Mouse (Mus musculus) forebrain, embryonic 12.5 days (tissue): ENCODE data around the gene Slc4a4. TPM values are rescaled to one million over a fixed set of nuclear protein-coding genes. Genes with fewer than 3 reads are reported as not detected.
"Not testable (repeated sequence)": the region's sequence is repeated elsewhere in the genome, so short reads cannot be mapped to it uniquely, and the experiment has no call there.

Experiments
- ATAC-seq: fragments of 200-750 bp; cut with Nextera tagmentation; 2 replicates; pipeline ENCODE4 v1.8.0; 2017; ENCODE audit warnings: moderate TSS enrichment; ENCODE audit not compliant: low FRiP score
- H3K27ac ChIP-seq: fragments of 300-500 bp; sonication (generic); 2 replicates; pipeline ENCODE4 v1.5.1; 2016; ENCODE audit warnings: mild to moderate bottlenecking
- H3K27me3 ChIP-seq: fragments of 300-500 bp; sonication (generic); 2 replicates; pipeline ENCODE4 v1.6.1; 2016; ENCODE audit warnings: mild to moderate bottlenecking
- H3K36me3 ChIP-seq: fragments of 300-500 bp; sonication (generic); replicated peaks from 2 replicates; pipeline ENCODE4 v1.6.1; 2016; ENCODE audit warnings: mild to moderate bottlenecking
- H3K4me1 ChIP-seq: fragments of 300-500 bp; sonication (generic); 2 replicates; pipeline ENCODE4 v1.6.1; 2016
- H3K4me2 ChIP-seq: fragments of 300-500 bp; sonication (generic); 2 replicates; pipeline ENCODE4 v1.6.1; 2016; ENCODE audit warnings: mild to moderate bottlenecking, moderate library complexity
- H3K4me3 ChIP-seq: fragments of 300-500 bp; sonication (generic); replicated peaks from 2 replicates; pipeline ENCODE4 v1.5.1; 2016; ENCODE audit warnings: mild to moderate bottlenecking
- H3K9ac ChIP-seq: fragments of 300-500 bp; sonication (generic); 2 replicates; pipeline ENCODE4 v1.6.1; 2016; ENCODE audit warnings: mild to moderate bottlenecking
- H3K9me3 ChIP-seq: fragments of 300-500 bp; sonication (generic); 2 replicates; pipeline ENCODE4 v1.6.1; 2016
- WGBS: fragments of 180-500 bp; shearing (Covaris S2); methylation state at CpG from one replicate; pipeline ENCODE4 v1.1.7; 2016; 5-methylcytosine and 5-hydroxymethylcytosine counted together
- polyA plus RNA-seq: library from polyadenylated mRNA; unstranded; fragments of >200 nt; fragmentation: Nextera tagmentation; extraction: Ambion mirVana; gene quantifications from 2 replicates; pipeline ENCODE4 v1.2.1, GENCODE M21; 2016

Slc4a4 gene
- polyA plus RNA-seq, 1 experiment from 2014 or later, result 2.3 TPM

DNA sequence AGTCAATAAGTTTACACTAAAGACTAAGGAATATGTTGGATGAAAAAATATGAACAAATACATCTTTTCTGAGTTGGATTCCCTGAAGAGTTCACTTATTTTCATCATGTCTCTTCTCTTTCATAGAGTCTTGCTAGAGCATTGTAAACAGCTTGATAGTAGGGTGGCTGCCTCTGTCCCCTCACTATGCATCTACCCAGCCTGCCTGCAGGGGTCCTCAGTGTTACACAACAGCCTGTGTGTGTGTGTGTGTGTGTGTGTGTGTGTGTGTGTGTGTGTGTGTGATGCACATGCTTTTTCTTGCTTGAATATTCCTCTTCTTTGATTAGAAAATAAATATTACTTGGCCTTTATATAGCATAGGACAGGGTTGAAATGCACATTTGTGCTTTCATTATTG lies 84.9 kb downstream of the Slc4a4 start:
- Histone ChIP-seq H3K4me1 (peaks cover 5% of the 10 kb centered on the region), H3K9me3 (no peaks in the 10 kb centered on the region)

DNA sequence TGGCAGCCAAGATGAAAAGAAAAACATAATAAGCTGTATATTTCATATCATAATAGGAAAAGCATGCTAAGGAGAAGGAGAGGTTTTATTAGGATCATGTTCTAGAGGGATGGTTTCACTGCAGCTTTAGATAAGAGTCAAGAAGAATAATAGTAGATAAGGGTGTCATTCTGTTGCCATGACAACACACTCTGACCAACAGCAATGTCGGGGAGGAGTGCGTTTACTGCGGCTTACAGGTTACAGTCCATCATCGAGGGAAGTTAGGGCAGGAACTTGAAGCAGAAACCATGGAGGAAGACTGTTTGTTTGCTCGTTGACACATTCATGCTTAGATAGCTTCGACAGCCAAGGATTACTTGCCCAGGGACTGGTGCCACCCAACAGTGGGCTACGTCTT lies 85.7 kb downstream of the Slc4a4 start:
- no peak overlapping the region for H3K4me3 ChIP-seq
- H3K27me3 ChIP-seq, result no peaks in the 10 kb centered on the region
- no peaks in the 10 kb centered on the region for H3K36me3 ChIP-seq
- H3K27ac ChIP-seq, result no peak overlapping the region
- ATAC-seq, result no peak
- no peak overlapping the region for H3K9ac ChIP-seq
- H3K9me3 ChIP-seq, result no peaks in the 10 kb centered on the region
- WGBS, result 83% methylated on average over 7 of the region's 7 CpGs
- H3K4me2 ChIP-seq, result no peak overlapping the region
- H3K4me1 ChIP-seq, result peaks cover 5% of the 10 kb centered on the region

More for the DNA sequence above, 84.9 kb downstream of the Slc4a4 start:
- ATAC-seq, result no peak
- no peaks in the 10 kb centered on the region for H3K27me3 ChIP-seq
- no peak overlapping the region for H3K4me3 ChIP-seq
- H3K36me3 ChIP-seq, result no peaks in the 10 kb centered on the region
- H3K27ac ChIP-seq, result no peak overlapping the region
- no peak overlapping the region for H3K4me2 ChIP-seq
- H3K9ac ChIP-seq, result no peak overlapping the region

GRCm38 (mm10) chr5:88973130-88973529 lies 86.5 kb downstream of the Slc4a4 start:
- Histone ChIP-seq H3K9ac (no peak overlapping the region), H3K4me3 (no peak overlapping the region), H3K27me3 (no peaks in the 10 kb centered on the region), H3K27ac (no peak overlapping the region), H3K9me3 (no peaks in the 10 kb centered on the region), H3K4me2 (no peak overlapping the region), H3K4me1 (peaks cover 5% of the 10 kb centered on the region), H3K36me3 (no peaks in the 10 kb centered on the region)
- ATAC-seq, result no peak
- 84% methylated on average over 1 of the region's 1 CpGs for WGBS

DNA sequence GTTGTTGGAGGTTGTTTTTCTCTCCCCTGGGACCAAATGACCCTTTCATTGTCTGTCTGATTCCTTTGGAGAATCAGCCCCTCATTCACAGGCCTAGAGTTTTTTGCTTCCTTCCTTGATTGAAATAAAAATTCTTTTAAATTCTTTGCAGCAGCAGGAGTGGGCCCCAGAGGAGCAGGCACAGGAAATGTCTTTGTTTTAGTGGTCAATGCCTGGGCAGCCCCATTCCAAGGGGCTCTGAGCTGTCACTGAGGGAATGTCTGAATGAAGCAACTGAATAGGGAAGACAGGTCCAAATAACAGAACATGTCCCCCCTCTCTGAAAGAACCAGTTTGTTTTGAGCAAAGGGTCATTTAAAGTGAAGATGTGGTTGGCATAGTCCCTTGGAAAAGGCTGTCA lies 89.1 kb downstream of the Slc4a4 start:
- H3K9ac ChIP-seq, result no peak overlapping the region
- no peaks in the 10 kb centered on the region for H3K27me3 ChIP-seq
- no peak overlapping the region for H3K4me2 ChIP-seq
- H3K36me3 ChIP-seq, result no peaks in the 10 kb centered on the region
- no peak overlapping the region for H3K4me3 ChIP-seq
- peaks cover 5% of the 10 kb centered on the region for H3K4me1 ChIP-seq
- no peak for ATAC-seq
- no peak overlapping the region for H3K27ac ChIP-seq
- no peaks in the 10 kb centered on the region for H3K9me3 ChIP-seq

DNA sequence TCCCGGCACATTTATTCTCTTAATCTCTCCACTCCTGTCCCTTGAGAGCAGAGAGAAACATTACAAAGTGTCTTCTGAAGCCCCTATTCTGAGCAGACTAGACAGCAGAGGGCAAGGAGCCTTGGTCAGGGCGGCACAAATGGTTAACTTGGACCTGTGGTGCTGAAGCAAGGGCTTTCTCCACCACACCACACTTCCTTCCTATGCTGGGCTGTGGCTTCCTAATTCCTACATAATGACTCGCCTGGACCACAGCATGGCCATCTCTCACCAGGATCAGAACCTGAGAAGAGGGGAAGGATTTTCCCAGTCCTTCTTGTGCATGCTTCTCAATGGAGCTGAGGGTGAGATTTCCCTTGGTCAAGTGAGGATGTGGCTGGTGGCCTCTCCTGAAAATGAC lies 89.8 kb downstream of the Slc4a4 start:
- Histone ChIP-seq H3K9ac (no peak overlapping the region), H3K4me2 (no peak overlapping the region), H3K36me3 (no peaks in the 10 kb centered on the region), H3K27me3 (no peaks in the 10 kb centered on the region), H3K4me1 (peaks cover 5% of the 10 kb centered on the region), H3K9me3 (no peaks in the 10 kb centered on the region), H3K4me3 (no peak overlapping the region), H3K27ac (no peak overlapping the region)
- no peak for ATAC-seq
- 70% methylated on average over 3 of the region's 3 CpGs for WGBS

DNA sequence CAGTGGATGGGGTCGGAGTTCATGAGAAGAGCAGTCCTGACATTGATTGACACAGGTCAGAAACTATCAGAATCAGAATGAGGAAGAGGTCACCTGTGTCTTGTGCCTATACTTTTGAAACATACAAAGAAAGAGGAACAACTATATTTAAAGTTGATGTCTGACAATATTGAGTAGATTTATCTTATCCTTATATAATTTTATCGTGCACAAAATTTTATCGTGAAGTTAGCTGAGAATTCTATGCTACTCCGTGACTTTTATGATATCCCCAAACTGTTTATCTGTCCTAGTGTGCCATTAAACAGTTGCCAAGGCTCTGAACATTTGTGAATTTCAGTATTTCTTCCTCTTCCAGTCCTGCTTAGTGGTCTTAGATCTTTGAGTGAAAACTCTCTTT lies 94.1 kb downstream of the Slc4a4 start:
- Histone ChIP-seq H3K36me3 (no peaks in the 10 kb centered on the region), H3K27ac (no peak overlapping the region), H3K4me3 (no peak overlapping the region), H3K27me3 (no peaks in the 10 kb centered on the region), H3K4me1 (peaks cover 4% of the 10 kb centered on the region), H3K9ac (no peak overlapping the region), H3K4me2 (no peak overlapping the region), H3K9me3 (no peaks in the 10 kb centered on the region)
- ATAC-seq, result no peak
- 93% methylated on average over 4 of the region's 4 CpGs for WGBS

DNA sequence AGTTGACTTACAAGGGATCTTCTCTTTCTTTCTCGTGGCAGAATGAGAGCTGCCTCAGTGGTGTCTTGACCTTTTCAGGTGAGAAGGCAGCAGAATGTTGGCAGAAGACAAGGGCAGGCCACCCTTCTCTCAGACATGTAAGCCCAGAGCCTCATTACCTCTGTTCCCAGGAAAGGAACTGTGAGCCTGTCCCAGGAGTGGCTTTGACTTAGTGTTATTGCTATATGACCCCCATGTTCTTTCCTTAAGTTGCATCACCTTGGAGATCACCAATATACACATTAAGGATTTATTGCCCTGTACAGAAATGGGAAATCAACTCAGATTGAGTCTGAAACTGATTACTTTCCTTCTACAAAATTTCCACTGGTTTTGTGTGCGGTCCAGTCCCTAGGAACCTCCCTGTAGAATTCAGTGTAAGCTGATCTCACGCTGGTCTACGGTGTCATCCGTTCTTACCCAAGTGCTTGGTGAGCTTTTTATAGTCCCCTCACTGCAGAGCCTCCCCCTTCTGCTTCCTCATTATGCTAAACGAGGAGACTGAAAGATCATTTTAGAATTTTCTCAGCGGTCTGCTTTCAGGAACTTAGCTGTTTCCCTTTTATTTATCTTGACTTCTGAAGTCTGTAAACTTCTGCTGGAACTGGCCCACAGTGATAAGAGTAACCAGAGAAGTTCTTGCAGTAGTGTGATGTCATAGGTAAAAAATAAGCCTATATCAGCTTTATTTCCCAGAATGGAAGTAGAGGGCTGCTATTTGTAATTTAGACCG lies 94.8 kb downstream of the Slc4a4 start:
- no peak overlapping the region for H3K4me3 ChIP-seq
- H3K27ac ChIP-seq, result no peak overlapping the region
- no peak for ATAC-seq
- 0 out of 2 replicates have a peak, but pooled peaks cover 3% of the 10 kb centered on the region for H3K4me1 ChIP-seq
- H3K36me3 ChIP-seq, result no peaks in the 10 kb centered on the region
- WGBS, result 67% methylated on average over 8 of the region's 8 CpGs
- no peaks in the 10 kb centered on the region for H3K27me3 ChIP-seq
- no peaks in the 10 kb centered on the region for H3K9me3 ChIP-seq
- no peak overlapping the region for H3K9ac ChIP-seq
- H3K4me2 ChIP-seq, result no peak overlapping the region

DNA sequence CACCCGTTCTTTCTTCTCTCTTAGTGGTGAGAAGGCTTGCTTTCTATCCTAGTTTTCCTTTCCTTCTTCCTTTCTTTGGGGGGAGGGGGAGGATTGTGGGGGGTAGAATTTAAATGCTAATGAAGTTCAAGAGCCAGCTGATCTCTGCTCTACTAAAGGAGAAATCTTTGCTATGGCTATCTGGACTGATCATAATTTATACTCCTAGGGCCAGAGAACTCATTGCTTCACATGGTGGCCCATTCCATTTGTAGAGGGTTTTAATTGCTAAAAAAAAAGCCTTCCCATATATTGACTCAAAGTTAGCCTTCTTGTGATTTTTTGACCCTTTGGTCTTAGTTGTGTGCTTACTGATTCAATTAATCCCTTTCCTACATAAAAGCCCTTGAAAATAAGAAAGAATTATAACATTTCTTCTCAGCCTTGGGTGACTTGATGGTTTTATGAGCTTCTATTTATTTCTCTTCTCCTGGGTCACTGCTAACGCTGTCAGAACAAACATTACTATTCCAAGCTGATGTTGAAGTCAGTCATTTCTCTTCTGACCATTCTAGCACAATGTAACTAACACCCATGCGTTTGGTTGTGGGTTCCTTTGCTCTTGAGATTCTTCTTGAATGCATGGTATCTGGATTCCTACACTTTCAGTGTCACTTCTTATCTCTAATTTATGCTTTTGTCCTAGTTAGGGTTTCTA lies 95.6 kb downstream of the Slc4a4 start:
- Histone ChIP-seq H3K4me1 (0 out of 2 replicates have a peak, but pooled peaks cover 3% of the 10 kb centered on the region), H3K27ac (no peak overlapping the region)
- 80% methylated on average over 3 of the region's 3 CpGs for WGBS

DNA sequence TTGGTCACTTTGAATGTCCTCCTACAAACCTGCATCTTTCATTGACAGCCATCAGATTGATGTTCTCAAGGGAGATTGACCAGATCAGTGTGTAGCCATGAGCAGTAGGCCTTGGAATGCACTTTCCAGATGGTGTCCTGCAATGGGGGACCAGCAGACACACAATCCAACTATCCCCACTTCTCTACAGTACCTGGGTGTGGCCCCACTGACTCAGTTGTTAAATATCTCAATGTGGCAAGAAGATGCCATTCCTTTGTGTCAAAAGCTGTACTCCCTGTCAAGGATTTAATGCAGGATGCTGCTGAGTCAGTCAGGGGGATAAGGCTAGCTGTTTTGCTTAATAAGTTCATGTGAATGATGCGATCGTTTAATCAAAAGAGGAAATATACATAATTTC lies 96.6 kb downstream of the Slc4a4 start:
- 95% methylated on average over 2 of the region's 2 CpGs for WGBS

More for the DNA sequence above, 95.6 kb downstream of the Slc4a4 start:
- ATAC-seq, result no peak
- Histone ChIP-seq H3K4me3 (no peak overlapping the region), H3K9ac (no peak overlapping the region), H3K4me2 (no peak overlapping the region), H3K9me3 (no peaks in the 10 kb centered on the region), H3K36me3 (no peaks in the 10 kb centered on the region), H3K27me3 (no peaks in the 10 kb centered on the region)

DNA sequence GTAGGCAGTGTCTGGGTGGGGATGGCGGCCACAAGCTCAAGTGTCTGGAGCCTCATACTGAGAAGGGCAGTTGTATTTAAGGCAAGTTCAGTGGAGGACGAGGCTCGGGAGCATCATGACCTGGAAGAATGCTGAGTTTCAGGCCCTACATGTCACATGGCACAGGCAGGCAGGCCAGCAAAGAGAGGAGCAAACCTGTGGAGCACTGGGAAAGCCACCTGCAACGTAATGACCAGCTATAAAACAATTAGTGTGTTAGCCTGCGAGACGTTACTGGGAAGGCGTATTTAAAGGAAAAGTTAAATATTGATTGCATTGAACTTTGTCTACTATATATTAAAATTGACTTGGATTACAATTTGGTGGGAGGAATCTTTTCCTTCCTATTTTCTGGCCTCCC lies 97.0 kb downstream of the Slc4a4 start:
- Histone ChIP-seq H3K9me3 (no peaks in the 10 kb centered on the region), H3K9ac (no peak overlapping the region), H3K27ac (no peak overlapping the region), H3K4me2 (no peak overlapping the region), H3K27me3 (no peaks in the 10 kb centered on the region), H3K36me3 (no peaks in the 10 kb centered on the region), H3K4me1 (0 out of 2 replicates have a peak, but pooled peaks cover 3% of the 10 kb centered on the region), H3K4me3 (no peak overlapping the region)
- WGBS, result 89% methylated on average over 7 of the region's 7 CpGs
- ATAC-seq, result no peak

More for the DNA sequence above, 96.6 kb downstream of the Slc4a4 start:
- H3K36me3 ChIP-seq, result no peaks in the 10 kb centered on the region
- H3K27me3 ChIP-seq, result no peaks in the 10 kb centered on the region
- H3K4me3 ChIP-seq, result no peak overlapping the region
- H3K9me3 ChIP-seq, result no peaks in the 10 kb centered on the region
- 0 out of 2 replicates have a peak, but pooled peaks cover 3% of the 10 kb centered on the region for H3K4me1 ChIP-seq
- H3K9ac ChIP-seq, result no peak overlapping the region
- no peak overlapping the region for H3K4me2 ChIP-seq
- no peak overlapping the region for H3K27ac ChIP-seq
- ATAC-seq, result no peak

GRCm38 (mm10) chr5:88989018-88989417 lies 102.4 kb downstream of the Slc4a4 start:
- no peaks in the 10 kb centered on the region for H3K27me3 ChIP-seq
- H3K9me3 ChIP-seq, result no peaks in the 10 kb centered on the region
- H3K4me1 ChIP-seq, result no peaks in the 10 kb centered on the region
- no peak overlapping the region for H3K9ac ChIP-seq
- ATAC-seq, result no peak
- H3K36me3 ChIP-seq, result no peaks in the 10 kb centered on the region
- no peak overlapping the region for H3K27ac ChIP-seq
- no peak overlapping the region for H3K4me3 ChIP-seq
- no peak overlapping the region for H3K4me2 ChIP-seq

DNA sequence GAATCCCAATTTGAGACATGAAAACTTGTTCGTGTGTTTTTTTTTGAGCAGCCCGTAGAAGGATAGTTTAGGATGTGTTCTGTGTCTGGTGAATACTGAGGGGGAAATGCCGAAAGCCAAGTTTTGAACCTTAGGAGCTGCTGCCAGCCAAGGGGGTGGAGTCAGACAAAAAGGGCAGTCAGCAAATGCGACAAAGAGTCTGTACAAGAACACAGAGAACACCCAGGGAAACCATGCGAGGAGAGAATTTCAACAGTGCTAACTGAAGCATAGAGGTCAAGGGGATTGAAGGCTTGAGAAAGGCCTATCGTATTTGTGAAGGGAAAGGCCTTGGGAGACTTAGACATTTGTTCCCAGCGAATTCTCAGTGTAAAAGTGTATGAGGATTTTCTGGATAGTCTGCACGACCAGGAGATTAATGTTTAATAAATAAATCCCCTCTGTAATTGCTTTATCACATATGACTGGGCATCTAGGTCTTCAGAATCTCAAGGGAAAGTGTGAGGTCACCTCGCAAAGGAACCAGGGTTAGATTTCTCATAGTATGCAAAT lies 103.7 kb downstream of the Slc4a4 start:
- Histone ChIP-seq H3K9ac (no peak overlapping the region), H3K9me3 (no peaks in the 10 kb centered on the region), H3K4me3 (no peak overlapping the region), H3K4me2 (no peak overlapping the region), H3K27me3 (no peaks in the 10 kb centered on the region), H3K27ac (no peak overlapping the region), H3K4me1 (no peaks in the 10 kb centered on the region), H3K36me3 (no peaks in the 10 kb centered on the region)
- ATAC-seq, result no peak
- 76% methylated on average over 9 of the region's 9 CpGs for WGBS

DNA sequence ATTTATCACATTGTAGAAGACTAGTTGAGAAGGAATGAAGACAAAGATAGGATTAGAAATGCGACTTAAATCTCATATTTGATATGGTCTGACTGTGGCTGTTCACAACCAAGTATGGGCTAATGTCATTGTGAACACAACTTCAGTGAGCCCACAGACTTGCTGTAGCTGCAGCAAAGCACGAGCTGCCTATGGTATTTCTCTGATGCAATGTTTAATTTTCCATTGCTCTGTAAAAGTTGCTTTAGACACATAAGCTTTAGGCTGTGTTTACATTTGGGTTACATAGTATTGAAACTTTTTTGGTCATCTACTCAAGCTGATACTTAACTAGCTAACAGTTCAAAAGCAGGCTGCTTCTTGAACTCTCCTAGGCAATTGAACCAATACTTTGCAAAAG lies 104.7 kb downstream of the Slc4a4 start:
- not testable (repeated sequence) for H3K9me3 ChIP-seq, H3K4me1 ChIP-seq, H3K4me2 ChIP-seq, H3K36me3 ChIP-seq, H3K27me3 ChIP-seq, H3K4me3 ChIP-seq, H3K27ac ChIP-seq, ATAC-seq, H3K9ac ChIP-seq
- 88% methylated on average over 2 of the region's 2 CpGs for WGBS
